Mouse (Mus musculus): ENCODE measurements around the gene Olfr822. TPM values are rescaled to one million over a fixed set of nuclear protein-coding genes. Genes with fewer than 3 reads are reported as not detected.
A peak's percentile ranks its signal among the peaks of the same experiment; 100 is the strongest.
"Not testable (repeated sequence)": the region's sequence is repeated elsewhere in the genome, so short reads cannot be mapped to it uniquely, and the experiment has no call there.

The Olfr822 gene
- not detected for total RNA-seq (2021)
- not detected in 2 replicates for polyA plus RNA-seq (2012; rRNA removed)
- long read RNA-seq = 0 reads

DNA sequence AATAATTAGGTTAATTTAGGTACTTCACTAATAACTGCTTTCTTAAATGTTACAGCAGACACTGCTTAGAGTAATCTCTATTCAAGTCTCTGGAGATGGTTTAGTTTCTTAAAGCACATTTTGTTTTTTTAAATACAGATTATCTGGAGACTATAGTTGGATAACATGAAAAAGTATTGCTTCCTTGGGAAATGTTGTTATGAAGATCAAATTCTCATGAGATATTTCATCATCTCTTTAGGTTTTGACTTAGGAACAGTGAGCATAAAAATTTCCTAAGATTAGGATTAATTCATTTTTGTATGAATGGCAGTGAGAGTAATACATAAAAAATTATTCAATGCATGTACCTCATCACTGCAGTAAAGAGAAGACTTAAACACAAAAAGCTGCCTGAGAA lies at the start of gene Olfr822:
TSS of gene Olfr822 (plus strand) at position 301 of the 400 bp plus-strand sequence.
- DNase-seq = no peak

DNA sequence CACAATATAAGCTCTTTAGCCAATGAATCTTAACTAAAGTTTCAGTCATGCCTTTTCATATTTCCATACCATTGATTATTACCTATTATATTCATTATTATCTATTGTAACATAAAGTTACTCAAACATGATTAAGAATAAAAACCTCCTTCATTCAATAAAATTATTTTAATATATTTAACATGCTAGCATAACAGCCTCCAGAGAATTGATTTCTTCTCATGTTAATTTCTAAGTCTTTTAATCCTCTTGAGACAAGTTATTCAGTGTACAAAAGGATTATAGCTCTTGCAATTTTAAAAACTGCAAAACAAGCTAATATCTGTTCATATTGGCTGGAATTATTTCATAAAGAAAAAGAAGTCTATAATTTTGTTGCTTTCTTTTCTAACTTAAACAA lies 41.0 kb upstream of the Olfr822 start, which contains the start of gene Olfr821:
TSS of gene Olfr821 (plus strand) at position 301 of the 400 bp plus-strand sequence.
- DNase-seq = no peak

DNA sequence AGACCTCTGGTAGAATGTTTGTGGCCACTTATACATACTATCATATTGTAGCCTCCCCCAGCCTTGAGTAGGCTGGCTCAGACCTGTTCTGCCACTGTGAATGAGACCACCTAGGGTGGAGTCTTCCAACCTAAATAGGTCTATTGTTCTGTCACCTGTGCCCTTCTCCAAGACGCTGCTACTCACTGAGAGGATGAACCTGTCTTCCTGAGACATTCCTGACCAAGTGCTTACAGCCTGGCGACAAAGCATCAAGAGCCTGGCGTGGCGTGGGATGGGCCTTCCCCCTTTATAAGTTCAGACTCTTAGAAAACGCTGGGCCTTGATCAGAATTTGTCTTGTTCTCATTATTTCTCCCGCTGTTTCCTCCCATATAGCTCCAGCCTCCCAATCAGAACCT lies 33.9 kb upstream of the Olfr822 start:
- DNase-seq = no peak

DNA sequence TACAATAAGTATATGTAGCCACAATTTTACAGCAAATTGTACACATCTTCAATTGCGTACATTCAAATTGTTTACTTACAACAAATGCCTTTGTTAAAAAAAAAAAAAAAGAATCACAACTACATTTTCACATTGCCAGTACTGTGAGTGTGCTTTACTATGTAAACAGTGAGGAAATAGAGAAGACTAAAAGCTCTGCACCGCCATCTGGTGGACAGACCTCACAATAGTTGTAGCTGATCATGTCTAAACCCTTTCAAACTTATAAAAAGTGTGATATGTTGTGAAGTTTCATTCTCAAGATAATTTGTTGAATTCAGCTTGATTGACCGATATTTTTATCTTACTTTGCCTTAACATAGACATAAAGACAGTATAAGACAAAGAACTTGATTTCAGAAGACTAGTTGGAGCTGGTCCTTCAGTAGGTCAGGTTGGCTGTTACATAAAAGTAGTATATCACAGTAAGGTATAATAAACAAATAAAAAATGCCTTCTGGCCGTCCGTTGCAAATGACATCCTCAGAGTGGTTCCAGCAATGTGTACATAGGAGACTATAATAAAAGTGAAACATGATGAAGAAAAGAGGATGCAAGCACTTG lies 21.9 kb downstream of the Olfr822 start:
- peak; percentile 33 for DNase-seq

DNA sequence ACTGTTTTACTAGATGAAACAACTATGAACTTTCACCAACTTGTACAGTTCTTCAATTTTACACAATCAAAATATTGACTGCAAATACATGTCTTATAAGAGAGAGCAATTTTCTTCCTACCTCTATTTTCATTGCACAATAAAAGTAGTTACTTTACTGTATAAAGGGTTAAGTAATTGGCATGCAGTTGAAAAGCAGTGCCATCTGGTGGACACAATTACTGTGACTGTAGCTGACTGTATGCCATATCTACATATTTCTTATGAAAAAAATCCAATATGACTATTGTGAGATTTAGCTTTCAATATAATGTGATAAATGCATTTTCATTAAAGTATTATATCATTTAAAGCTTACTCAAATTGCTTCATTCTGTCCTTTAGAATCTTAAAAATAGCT lies 25.1 kb downstream of the Olfr822 start:
- DNase-seq = no peak

DNA sequence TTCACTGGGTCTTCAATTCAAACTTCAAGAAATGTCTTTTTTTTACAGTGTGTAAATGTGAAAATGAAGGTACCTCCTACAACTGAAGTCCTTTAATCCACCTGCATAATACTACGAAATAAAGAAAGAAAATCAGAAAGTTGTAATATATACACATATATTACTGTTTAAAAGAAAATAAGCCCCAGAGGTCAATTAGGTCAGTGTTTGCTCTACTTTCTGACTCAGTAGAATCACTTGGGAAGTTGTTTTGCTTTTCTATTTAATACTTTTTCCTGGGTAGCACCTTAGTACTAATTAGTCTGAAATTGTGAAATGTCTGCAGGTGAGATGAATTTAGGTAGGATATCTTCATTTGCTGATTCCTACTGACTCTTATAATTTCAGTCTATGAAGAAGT lies 44.3 kb downstream of the Olfr822 start, which contains the start of gene Olfr823:
TSS of gene Olfr823 (minus strand) at position 101 of the 400 bp plus-strand sequence.
- DNase-seq = not testable (repeated sequence)

DNA sequence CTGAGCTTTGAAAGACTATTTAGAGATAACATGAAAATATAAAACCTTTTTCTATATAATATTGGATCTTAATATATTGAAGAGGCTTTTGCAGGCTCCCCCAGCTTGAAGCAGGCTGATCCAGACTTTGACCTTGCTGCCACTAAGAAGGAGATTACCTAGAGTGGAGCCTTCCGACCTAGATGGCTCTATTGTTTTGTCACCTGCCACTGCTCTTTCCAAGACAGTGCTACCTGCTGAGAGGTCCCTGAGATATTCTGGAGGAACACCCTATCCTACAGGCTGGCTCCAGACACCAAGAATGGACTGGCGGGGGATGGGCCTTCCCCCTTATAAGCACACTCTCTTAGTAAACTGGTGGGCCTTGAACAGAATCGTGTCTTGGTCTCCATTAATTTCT lies 45.0 kb downstream of the Olfr822 start:
- DNase-seq = not testable (repeated sequence)

Other genes starting within 250 kb of the Olfr822 start
- not detected for gene Olfr812, start 225.1 kb upstream of the Olfr822 start, total RNA-seq (2021)
- not detected in 2 replicates for gene Olfr812, start 225.1 kb upstream of the Olfr822 start, polyA plus RNA-seq (2012; rRNA removed)
- gene Olfr813, start 215.8 kb upstream of the Olfr822 start, total RNA-seq (2021) = not detected
- gene Olfr813, start 215.8 kb upstream of the Olfr822 start, polyA plus RNA-seq (2012; rRNA removed) = not detected in 2 replicates
- not detected for gene Olfr814, start 191.4 kb upstream of the Olfr822 start, total RNA-seq (2021)
- gene Olfr814, start 191.4 kb upstream of the Olfr822 start, polyA plus RNA-seq (2012; rRNA removed) = not detected in 2 replicates
- gene Olfr815, start 165.3 kb upstream of the Olfr822 start, total RNA-seq (2021) = not detected
- not detected in 2 replicates for gene Olfr815, start 165.3 kb upstream of the Olfr822 start, polyA plus RNA-seq (2012; rRNA removed)
- gene Olfr816, start 155.6 kb upstream of the Olfr822 start, total RNA-seq (2021) = not detected
- not detected in 2 replicates for gene Olfr816, start 155.6 kb upstream of the Olfr822 start, polyA plus RNA-seq (2012; rRNA removed)
- gene Olfr818, start 122.1 kb upstream of the Olfr822 start, total RNA-seq (2021) = not detected
- gene Olfr818, start 122.1 kb upstream of the Olfr822 start, polyA plus RNA-seq (2012; rRNA removed) = not detected in 2 replicates
- not detected for gene Olfr819, start 103.9 kb upstream of the Olfr822 start, total RNA-seq (2021)
- not detected in 2 replicates for gene Olfr819, start 103.9 kb upstream of the Olfr822 start, polyA plus RNA-seq (2012; rRNA removed)
- gene Olfr247, start 95.1 kb upstream of the Olfr822 start, total RNA-seq (2021) = not detected
- not detected in 2 replicates for gene Olfr247, start 95.1 kb upstream of the Olfr822 start, polyA plus RNA-seq (2012; rRNA removed)
- not detected for gene Gm10310, start 86.1 kb upstream of the Olfr822 start, total RNA-seq (2021)
- gene Gm10310, start 86.1 kb upstream of the Olfr822 start, polyA plus RNA-seq (2012; rRNA removed) = not detected in 2 replicates
- not detected for gene Olfr820, start 58.6 kb upstream of the Olfr822 start, total RNA-seq (2021)
- not detected in 2 replicates for gene Olfr820, start 58.6 kb upstream of the Olfr822 start, polyA plus RNA-seq (2012; rRNA removed)
- not detected for gene Olfr821, start 40.9 kb upstream of the Olfr822 start, total RNA-seq (2021)
- gene Olfr821, start 40.9 kb upstream of the Olfr822 start, polyA plus RNA-seq (2012; rRNA removed) = not detected in 2 replicates
- not detected for gene Olfr823, start 44.2 kb downstream of the Olfr822 start, total RNA-seq (2021)
- not detected in 2 replicates for gene Olfr823, start 44.2 kb downstream of the Olfr822 start, polyA plus RNA-seq (2012; rRNA removed)
- not detected for gene Olfr824, start 58.8 kb downstream of the Olfr822 start, total RNA-seq (2021)
- not detected in 2 replicates for gene Olfr824, start 58.8 kb downstream of the Olfr822 start, polyA plus RNA-seq (2012; rRNA removed)
- not detected for gene Olfr825, start 95.6 kb downstream of the Olfr822 start, total RNA-seq (2021)
- gene Olfr825, start 95.6 kb downstream of the Olfr822 start, polyA plus RNA-seq (2012; rRNA removed) = not detected in 2 replicates
- not detected for gene Olfr826, start 113.0 kb downstream of the Olfr822 start, total RNA-seq (2021)
- gene Olfr826, start 113.0 kb downstream of the Olfr822 start, polyA plus RNA-seq (2012; rRNA removed) = not detected in 2 replicates
- not detected for gene Olfr827, start 143.2 kb downstream of the Olfr822 start, total RNA-seq (2021)
- not detected in 2 replicates for gene Olfr827, start 143.2 kb downstream of the Olfr822 start, polyA plus RNA-seq (2012; rRNA removed)
- gene Neurod4, start 209.0 kb downstream of the Olfr822 start, total RNA-seq (2021) = 1 to 10 TPM in 1 of 2 experiments, under 1 TPM in 1; 0.61 to 1.1 TPM
- gene Neurod4, start 209.0 kb downstream of the Olfr822 start, polyA plus RNA-seq (2012; rRNA removed) = 0.08 TPM in 1 of 2 replicates, not detected in the other